Mouse (Mus musculus) heart, embryonic 11.5 days (tissue): ENCODE measurements around the gene Bbs12. TPM values are rescaled to one million over a fixed set of nuclear protein-coding genes. Genes with fewer than 3 reads are reported as not detected.

ENCODE experiments used
- ATAC-seq: fragments of 200-750 bp; cut with Nextera tagmentation; replicated peaks from 2 replicates; pipeline ENCODE4 v1.8.0; 2017; ENCODE audit warnings: moderate library complexity; ENCODE audit not compliant: insufficient number of reproducible peaks, low FRiP score, low TSS enrichment
- H3K27ac ChIP-seq: fragments of 300-500 bp; sonication (generic); 2 replicates; pipeline ENCODE4 v1.5.1; 2014; ENCODE audit warnings: mild to moderate bottlenecking, low read depth, low read length
- H3K27me3 ChIP-seq: fragments of 300-500 bp; sonication (generic); 2 replicates; pipeline ENCODE4 v1.6.1; 2014; ENCODE audit warnings: mild to moderate bottlenecking, low read length, mixed read lengths; ENCODE audit not compliant: control insufficient read depth, insufficient read depth
- H3K36me3 ChIP-seq: fragments of 300-500 bp; sonication (generic); 2 replicates; pipeline ENCODE4 v1.6.1; 2014; ENCODE audit warnings: mild to moderate bottlenecking, low read length, moderate library complexity, mixed read lengths; ENCODE audit not compliant: control insufficient read depth, insufficient read depth
- H3K4me1 ChIP-seq: fragments of 300-500 bp; sonication (generic); 2 replicates; pipeline ENCODE4 v1.6.1; 2014; ENCODE audit warnings: low read length; ENCODE audit not compliant: control insufficient read depth, insufficient read depth
- H3K4me2 ChIP-seq: fragments of 300-500 bp; sonication (generic); 2 replicates; pipeline ENCODE4 v1.6.1; 2014; ENCODE audit warnings: mild to moderate bottlenecking, moderate library complexity
- H3K4me3 ChIP-seq: fragments of 300-500 bp; sonication (generic); 2 replicates; pipeline ENCODE4 v1.5.1; 2014; ENCODE audit warnings: low read depth, low read length
- H3K9ac ChIP-seq: fragments of 300-500 bp; sonication (generic); 2 replicates; pipeline ENCODE4 v1.6.1; 2014; ENCODE audit warnings: mild to moderate bottlenecking, low read depth, low read length, moderate library complexity
- H3K9me3 ChIP-seq: fragments of 300-500 bp; sonication (generic); replicated peaks from 2 replicates; pipeline ENCODE4 v1.6.1; 2016; ENCODE audit warnings: low read length; ENCODE audit not compliant: control insufficient read depth
- WGBS: fragments of 180-500 bp; shearing (Covaris S2); extraction: QIAGEN DNeasy Blood & Tissue Kit; methylation state at CpG from one replicate; pipeline ENCODE4 v1.1.7; 2014; ENCODE audit not compliant: insufficient replicate concordance; 5-methylcytosine and 5-hydroxymethylcytosine counted together
- polyA plus RNA-seq: library from polyadenylated mRNA; unstranded; fragments of >200 nt; fragmentation: Nextera tagmentation; extraction: Ambion mirVana; gene quantifications from 2 replicates; pipeline ENCODE4 v1.2.1, GENCODE M21; 2014

The Bbs12 gene
- polyA plus RNA-seq, 1 experiment from 2014 or later, result 4.7 TPM

DNA sequence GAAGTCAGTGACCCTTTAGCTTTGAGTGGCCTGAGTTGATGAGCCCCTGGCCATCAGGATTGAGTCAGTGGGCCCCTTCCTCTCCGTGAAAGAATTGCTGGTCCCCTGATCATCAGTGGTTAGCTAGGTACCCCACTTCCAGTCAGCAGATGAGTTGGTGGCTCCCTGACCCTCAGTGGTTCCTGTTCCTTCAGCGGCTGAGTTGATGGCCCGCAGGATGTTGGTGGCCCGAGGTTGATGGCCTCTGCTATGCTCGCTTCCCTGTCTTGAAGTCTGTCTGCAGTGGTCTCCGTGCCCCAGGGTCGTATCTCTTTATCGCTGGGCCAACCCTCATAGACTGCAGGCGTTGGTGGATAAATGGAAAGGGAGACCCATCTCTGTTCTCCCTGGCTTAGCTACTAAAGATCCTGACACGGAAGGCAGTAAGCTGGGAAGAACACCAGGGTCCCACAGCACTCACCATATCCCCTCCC lies 421 bp upstream of the Bbs12 start:
- Histone ChIP-seq H3K4me1 (no peaks in the 10 kb centered on the region; the same call in 1 of the 2 replicates), H3K4me2 (peak overlapping the region; percentile 82), H3K27ac (peak overlapping the region; percentile 15; the same call in 1 of the 2 replicates), H3K4me3 (peak overlapping the region; percentile 77), H3K9me3 (no peaks in the 10 kb centered on the region), H3K36me3 (no peaks in the 10 kb centered on the region), H3K27me3 (no peaks in the 10 kb centered on the region), H3K9ac (peak overlapping the region; percentile 90)
- peak; percentile 58 for ATAC-seq
- WGBS, result 4% methylated on average over 10 of the region's 10 CpGs

DNA sequence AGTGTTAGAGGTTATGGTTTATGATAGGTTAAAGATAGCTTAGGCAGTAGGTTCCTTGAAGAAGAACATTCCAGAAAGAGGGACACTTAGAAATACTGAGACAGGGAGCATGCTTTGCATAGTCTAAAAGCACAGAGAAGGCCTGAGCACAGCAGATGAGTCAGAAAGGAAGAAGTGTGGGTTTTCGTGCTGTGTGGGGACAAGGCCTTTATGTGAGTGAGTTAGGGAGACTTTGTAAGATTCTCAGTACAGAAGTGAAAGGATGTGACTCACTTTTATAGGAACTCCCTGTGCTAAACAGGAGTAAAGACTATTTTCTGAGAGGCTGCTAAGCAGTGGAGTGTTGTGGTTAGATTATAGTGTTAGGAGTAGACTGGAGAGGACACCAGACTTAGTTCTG lies 1.0 kb downstream of the Bbs12 start:
- WGBS, result 35% methylated on average over 1 of the region's 1 CpGs
- no peaks in the 10 kb centered on the region for H3K36me3 ChIP-seq
- no peaks in the 10 kb centered on the region; the same call in 1 of the 2 replicates for H3K4me1 ChIP-seq
- peak overlapping the region; percentile 82 for H3K4me2 ChIP-seq
- H3K27me3 ChIP-seq, result no peaks in the 10 kb centered on the region
- H3K9me3 ChIP-seq, result no peaks in the 10 kb centered on the region
- H3K9ac ChIP-seq, result 0 out of 2 replicates have a peak overlapping the region, but pooled peaks have one; percentile 23
- no peak overlapping the region for H3K27ac ChIP-seq
- no peak for ATAC-seq
- peak overlapping the region; percentile 77 for H3K4me3 ChIP-seq

- no peak overlapping the region for H3K4me2 ChIP-seq
- no peaks in the 10 kb centered on the region for H3K9me3 ChIP-seq
- H3K27ac ChIP-seq, result no peak overlapping the region
- H3K4me3 ChIP-seq, result no peak overlapping the region
- H3K27me3 ChIP-seq, result no peaks in the 10 kb centered on the region
- no peak overlapping the region for H3K9ac ChIP-seq
- ATAC-seq, result no peak
- H3K4me1 ChIP-seq, result no peaks in the 10 kb centered on the region; the same call in 1 of the 2 replicates
- WGBS, result 89% methylated on average over 1 of the region's 1 CpGs
- H3K36me3 ChIP-seq, result peaks cover 2% of the 10 kb centered on the region
Observed at GRCm38 (mm10) chr3:37316233-37316632, 3.9 kb downstream of the Bbs12 start.

- H3K4me3 ChIP-seq, result no peak overlapping the region
- 0 out of 2 replicates have a peak, but pooled peaks cover 3% of the 10 kb centered on the region for H3K4me1 ChIP-seq
- H3K27me3 ChIP-seq, result no peaks in the 10 kb centered on the region
- WGBS, result 36% methylated on average over 3 of the region's 3 CpGs
- no peak overlapping the region for H3K27ac ChIP-seq
- no peak overlapping the region for H3K9ac ChIP-seq
- H3K4me2 ChIP-seq, result no peak overlapping the region
- H3K9me3 ChIP-seq, result no peaks in the 10 kb centered on the region
- H3K36me3 ChIP-seq, result no peaks in the 10 kb centered on the region; the same call in 1 of the 2 replicates
- no peak for ATAC-seq
Observed at GRCm38 (mm10) chr3:37324310-37324709, 12.0 kb downstream of the Bbs12 start.

GRCm38 (mm10) chr3:37325317-37326112 lies 13.2 kb downstream of the Bbs12 start:
- no peak for ATAC-seq
- Histone ChIP-seq H3K4me3 (no peak overlapping the region), H3K27me3 (no peaks in the 10 kb centered on the region), H3K9me3 (no peaks in the 10 kb centered on the region), H3K36me3 (no peaks in the 10 kb centered on the region; the same call in 1 of the 2 replicates), H3K4me2 (no peak overlapping the region), H3K9ac (no peak overlapping the region), H3K27ac (no peak overlapping the region), H3K4me1 (0 out of 2 replicates have a peak, but pooled peaks cover 3% of the 10 kb centered on the region)
- WGBS, result 63% methylated on average over 5 of the region's 5 CpGs

- WGBS, result 72% methylated on average over 3 of the region's 3 CpGs
- H3K4me1 ChIP-seq, result 0 out of 2 replicates have a peak, but pooled peaks cover 3% of the 10 kb centered on the region
- H3K27ac ChIP-seq, result no peak overlapping the region
- H3K9me3 ChIP-seq, result no peaks in the 10 kb centered on the region
- H3K4me2 ChIP-seq, result no peak overlapping the region
- H3K9ac ChIP-seq, result no peak overlapping the region
- no peaks in the 10 kb centered on the region for H3K27me3 ChIP-seq
- H3K36me3 ChIP-seq, result no peaks in the 10 kb centered on the region
- ATAC-seq, result no peak
- no peak overlapping the region for H3K4me3 ChIP-seq
Observed at GRCm38 (mm10) chr3:37326627-37327026, 14.3 kb downstream of the Bbs12 start.

GRCm38 (mm10) chr3:37328489-37328888 lies 16.1 kb downstream of the Bbs12 start:
- Histone ChIP-seq H3K36me3 (no peaks in the 10 kb centered on the region), H3K4me2 (no peak overlapping the region), H3K9ac (no peak overlapping the region)

DNA sequence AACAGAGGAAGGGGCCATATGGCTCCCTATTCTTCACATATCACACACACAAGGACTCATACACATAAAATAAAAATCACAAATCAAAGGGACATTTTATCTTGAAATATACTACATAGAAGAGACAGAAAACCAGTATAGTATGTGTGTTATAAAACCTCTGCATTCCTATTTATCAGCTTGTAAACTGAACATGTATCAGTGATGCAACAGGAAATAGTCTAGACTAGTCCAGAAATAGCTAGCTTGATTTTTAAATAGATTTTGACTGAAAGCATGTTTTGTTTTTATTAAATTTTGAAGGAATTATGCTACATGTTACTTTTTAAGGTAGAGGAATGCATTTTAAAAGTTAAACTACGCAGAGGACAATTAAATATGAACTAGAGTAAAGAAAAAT lies 17.6 kb downstream of the Bbs12 start:
- Histone ChIP-seq H3K27ac (no peak overlapping the region), H3K9me3 (no peaks in the 10 kb centered on the region), H3K27me3 (no peaks in the 10 kb centered on the region), H3K4me3 (no peak overlapping the region), H3K4me2 (no peak overlapping the region), H3K4me1 (0 out of 2 replicates have a peak, but pooled peaks cover 3% of the 10 kb centered on the region), H3K9ac (no peak overlapping the region), H3K36me3 (no peaks in the 10 kb centered on the region)
- 86% methylated on average over 1 of the region's 1 CpGs for WGBS
- no peak for ATAC-seq

More at GRCm38 (mm10) chr3:37328489-37328888, 16.1 kb downstream of the Bbs12 start:
- Histone ChIP-seq H3K27ac (no peak overlapping the region), H3K4me1 (0 out of 2 replicates have a peak, but pooled peaks cover 3% of the 10 kb centered on the region), H3K27me3 (no peaks in the 10 kb centered on the region), H3K9me3 (no peaks in the 10 kb centered on the region), H3K4me3 (no peak overlapping the region)
- 70% methylated on average over 2 of the region's 2 CpGs for WGBS
- ATAC-seq, result no peak
